Mouse (Mus musculus) lung, adult 2 months (tissue): ENCODE results near the gene Casp14.

ENCODE experiments used
- CTCF ChIP-seq: fragments of 200-500 bp; IDR thresholded peaks from 2 replicates; pipeline ENCODE4 v1.5.1; 2011; ENCODE audit warnings: mild to moderate bottlenecking, low read length, control low read depth; ENCODE audit not compliant: insufficient read depth
- POLR2A ChIP-seq: fragments of 200-500 bp; IDR thresholded peaks from 2 replicates; pipeline ENCODE4 v1.6.1; 2011; ENCODE audit warnings: low read depth, mild to moderate bottlenecking, control low read depth, low read length, borderline replicate concordance; ENCODE audit errors: extremely low read depth

DNA sequence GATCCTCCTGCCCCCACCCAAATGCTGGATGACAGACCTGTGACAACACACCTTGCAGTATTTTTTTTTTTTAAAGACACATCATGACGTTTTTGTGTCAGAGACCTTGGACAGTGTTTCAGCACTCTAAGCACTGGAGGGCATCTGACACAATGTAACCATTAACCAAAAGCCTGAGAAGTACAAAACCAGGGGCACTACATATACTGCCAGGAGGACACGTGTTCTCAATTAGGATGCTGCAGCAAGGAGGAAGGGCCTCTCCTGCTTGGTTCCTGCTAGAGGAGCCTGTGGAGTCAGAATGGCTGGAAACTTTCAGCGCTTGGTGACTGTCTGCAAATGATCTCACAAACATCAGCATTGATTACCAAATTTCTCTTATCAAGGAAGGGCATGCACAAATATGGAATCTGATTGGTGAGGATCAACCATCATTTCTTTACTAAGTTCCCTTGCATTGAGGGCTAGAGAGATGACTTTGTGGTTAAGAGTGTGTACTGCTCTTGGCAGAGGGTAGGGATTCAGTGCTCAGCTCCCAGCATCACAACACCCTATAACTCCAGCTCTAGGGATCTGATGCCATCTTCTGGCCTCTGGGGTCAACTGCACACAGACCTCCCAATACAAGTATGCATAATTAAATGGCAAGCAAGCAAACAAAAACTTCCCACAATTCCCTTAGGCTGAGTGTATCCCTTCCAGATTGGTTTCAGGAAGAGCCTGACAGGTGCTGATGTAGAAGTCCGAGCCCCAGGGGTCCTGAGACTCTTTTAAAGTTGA, 27.5 kb upstream of the Casp14 start:
- TF ChIP-seq POLR2A (no peak), CTCF (no peak)
